Mouse (Mus musculus): ENCODE results near the gene Cd200. TPM values are rescaled to one million over a fixed set of nuclear protein-coding genes. Genes with fewer than 3 reads are reported as not detected.
A peak's percentile ranks its signal among the peaks of the same experiment; 100 is the strongest.
"Not testable (repeated sequence)": the region's sequence is repeated elsewhere in the genome, so short reads cannot be mapped to it uniquely, and the experiment has no call there.

Cd200 gene
- 59.4 and 68.9 TPM in 2 replicates for polyA plus RNA-seq (2014; fragmentation: Nextera tagmentation; extraction: Ambion mirVana)

DNA sequence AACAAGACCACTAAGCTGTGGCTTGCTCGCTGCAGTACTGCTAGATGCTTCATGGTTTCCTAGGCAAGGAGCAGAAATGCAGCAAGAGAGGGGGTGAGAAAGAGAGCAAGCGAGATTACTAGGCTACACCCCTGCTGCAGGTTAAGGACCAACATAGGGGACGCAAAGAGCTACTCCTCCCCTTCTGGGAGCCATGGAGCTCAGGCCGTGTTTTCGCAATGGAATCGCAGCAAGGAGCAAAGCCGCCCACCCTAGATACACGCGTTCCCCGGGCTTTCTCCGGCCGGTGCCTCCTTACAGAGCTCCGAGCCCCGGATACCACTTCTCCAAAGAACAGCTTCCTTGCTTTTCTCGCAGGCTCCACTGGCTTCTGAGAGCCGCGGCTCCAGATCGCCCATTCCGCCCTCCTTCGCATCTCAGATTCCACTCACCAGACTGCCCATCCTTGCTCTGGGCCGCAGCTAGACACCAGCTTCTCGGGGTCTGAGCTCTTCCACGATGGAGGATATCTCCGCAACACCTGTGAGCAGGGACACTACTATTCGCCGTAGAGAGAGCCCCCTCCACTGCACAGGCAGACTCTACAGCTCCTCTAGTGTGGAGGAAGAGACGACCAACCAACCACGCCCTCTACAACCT lies at the start of gene Cd200:
Gene Cd200 (minus strand): TSS at position 629 of the 639 bp plus-strand sequence.
- H3K27ac ChIP-seq (replicated peaks; ENCODE audit: low read depth, low read length) = peak within 1 kb of the TSS; percentile 82
- no peaks in the 10 kb centered on the region for H3K27me3 ChIP-seq (replicated peaks; ENCODE audit: control insufficient read depth, insufficient read depth, low read length)
- H3K9me3 ChIP-seq (ENCODE audit: control insufficient read depth, low read length) = no peaks in the 10 kb centered on the region
- peak within 1 kb of the TSS; percentile 60 for H3K4me3 ChIP-seq (ENCODE audit: low read depth, low read length)
- DNase-seq (ENCODE audit: low spot score) = peak; percentile 62
- H3K4me1 ChIP-seq (ENCODE audit: control insufficient read depth, insufficient read depth, low read length) = no peaks in the 10 kb centered on the region; the same call in 1 of the 2 replicates
- H3K4me2 ChIP-seq (ENCODE audit: low read depth, low read length) = peak within 1 kb of the TSS; percentile 60
- peak within 1 kb of the TSS; percentile 72 for H3K9ac ChIP-seq (ENCODE audit: low read depth, low read length)
- no peaks in the 10 kb centered on the region for H3K36me3 ChIP-seq (ENCODE audit: control insufficient read depth, insufficient read depth, low read length)
- ATAC-seq (ENCODE audit: low read depth) = peak; percentile 95
- 2% methylated on average over 25 of the region's 28 CpGs for WGBS

DNA sequence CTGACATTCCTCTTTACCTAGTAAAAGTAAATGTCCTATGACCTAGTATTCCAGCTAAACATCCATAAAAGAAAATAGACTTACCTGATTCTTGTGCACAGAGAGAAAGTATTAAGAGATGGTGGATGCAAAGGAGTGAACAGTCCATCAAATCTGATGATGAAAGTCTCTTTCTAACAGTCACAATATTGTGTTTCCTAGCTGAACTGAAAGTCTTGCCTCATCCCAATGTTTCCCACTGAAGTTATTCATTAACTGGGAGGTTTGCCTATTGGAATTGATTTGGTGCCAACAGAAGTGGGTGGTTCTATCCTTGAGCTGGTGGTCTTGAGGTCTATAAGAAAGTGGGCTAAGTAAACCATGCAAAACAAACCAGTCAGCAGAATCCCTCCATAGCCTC lies 45.9 kb upstream of the Cd200 start:
- Histone ChIP-seq H3K27me3 (replicated peaks; ENCODE audit: control insufficient read depth, insufficient read depth, low read length) (no peaks in the 10 kb centered on the region), H3K4me1 (ENCODE audit: control insufficient read depth, insufficient read depth, low read length) (no peaks in the 10 kb centered on the region), H3K9me3 (ENCODE audit: control insufficient read depth, low read length) (no peaks in the 10 kb centered on the region), H3K36me3 (ENCODE audit: control insufficient read depth, insufficient read depth, low read length) (no peaks in the 10 kb centered on the region), H3K4me3 (ENCODE audit: low read depth, low read length) (no peak overlapping the region), H3K27ac (replicated peaks; ENCODE audit: low read depth, low read length) (no peak overlapping the region), H3K4me2 (ENCODE audit: low read depth, low read length) (no peak overlapping the region), H3K9ac (ENCODE audit: low read depth, low read length) (no peak overlapping the region)
- no peak for DNase-seq (ENCODE audit: low spot score)
- ATAC-seq (ENCODE audit: low read depth) = no peak

- H3K4me2 ChIP-seq (ENCODE audit: low read depth, low read length) = no peak overlapping the region
- no peak overlapping the region for H3K27ac ChIP-seq (replicated peaks; ENCODE audit: low read depth, low read length)
- H3K4me1 ChIP-seq (ENCODE audit: control insufficient read depth, insufficient read depth, low read length) = no peaks in the 10 kb centered on the region
- DNase-seq (ENCODE audit: low spot score) (no peak), ATAC-seq (ENCODE audit: low read depth) (no peak)
- H3K36me3 ChIP-seq (ENCODE audit: control insufficient read depth, insufficient read depth, low read length) = no peaks in the 10 kb centered on the region
- no peaks in the 10 kb centered on the region for H3K27me3 ChIP-seq (replicated peaks; ENCODE audit: control insufficient read depth, insufficient read depth, low read length)
- WGBS = 80% methylated on average over 1 of the region's 1 CpGs
- no peaks in the 10 kb centered on the region for H3K9me3 ChIP-seq (ENCODE audit: control insufficient read depth, low read length)
- H3K4me3 ChIP-seq (ENCODE audit: low read depth, low read length) = no peak overlapping the region
- no peak overlapping the region for H3K9ac ChIP-seq (ENCODE audit: low read depth, low read length)
These were observed 28.4 kb upstream of the Cd200 start for GRCm38 (mm10) chr16:45437230-45437739.

DNA sequence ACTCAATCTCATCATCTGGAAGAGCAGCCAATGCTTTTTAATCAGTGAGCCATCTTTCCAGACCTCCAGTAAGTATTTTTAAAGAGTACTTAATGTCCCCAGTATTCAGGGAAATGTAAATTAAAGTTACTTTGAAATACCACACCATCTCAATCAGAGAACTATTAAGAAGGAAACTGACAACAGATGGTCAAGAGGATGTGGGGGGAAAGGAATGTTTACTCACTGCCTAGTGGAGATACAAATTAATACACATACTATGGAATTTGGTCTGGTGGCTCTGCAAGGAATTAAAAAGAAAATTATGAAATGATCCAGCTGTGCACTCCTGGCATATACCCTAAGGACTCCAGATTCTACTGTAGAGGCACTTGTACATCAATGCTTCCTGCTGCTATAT lies 26.7 kb upstream of the Cd200 start:
- Histone ChIP-seq H3K27me3 (replicated peaks; ENCODE audit: control insufficient read depth, insufficient read depth, low read length) (no peaks in the 10 kb centered on the region), H3K9me3 (ENCODE audit: control insufficient read depth, low read length) (no peaks in the 10 kb centered on the region), H3K9ac (ENCODE audit: low read depth, low read length) (no peak overlapping the region), H3K27ac (replicated peaks; ENCODE audit: low read depth, low read length) (no peak overlapping the region), H3K4me2 (ENCODE audit: low read depth, low read length) (no peak overlapping the region), H3K4me3 (ENCODE audit: low read depth, low read length) (no peak overlapping the region), H3K36me3 (ENCODE audit: control insufficient read depth, insufficient read depth, low read length) (no peaks in the 10 kb centered on the region), H3K4me1 (ENCODE audit: control insufficient read depth, insufficient read depth, low read length) (no peaks in the 10 kb centered on the region)
- DNase-seq (ENCODE audit: low spot score) (peak; percentile 11), ATAC-seq (ENCODE audit: low read depth) (no peak)

- Histone ChIP-seq H3K4me2 (ENCODE audit: low read depth, low read length) (no peak overlapping the region), H3K27ac (replicated peaks; ENCODE audit: low read depth, low read length) (no peak overlapping the region), H3K4me3 (ENCODE audit: low read depth, low read length) (no peak overlapping the region), H3K4me1 (ENCODE audit: control insufficient read depth, insufficient read depth, low read length) (no peaks in the 10 kb centered on the region), H3K36me3 (ENCODE audit: control insufficient read depth, insufficient read depth, low read length) (no peaks in the 10 kb centered on the region), H3K9me3 (ENCODE audit: control insufficient read depth, low read length) (no peaks in the 10 kb centered on the region), H3K9ac (ENCODE audit: low read depth, low read length) (no peak overlapping the region), H3K27me3 (replicated peaks; ENCODE audit: control insufficient read depth, insufficient read depth, low read length) (no peaks in the 10 kb centered on the region)
- no peak for ATAC-seq (ENCODE audit: low read depth)
- whole genome bisulfite sequencing = 89% methylated on average over 9 of the region's 9 CpGs
- no peak for DNase-seq (ENCODE audit: low spot score)
These were observed 18.8 kb upstream of the Cd200 start for GRCm38 (mm10) chr16:45427651-45428050.

- no peaks in the 10 kb centered on the region for H3K9me3 ChIP-seq (ENCODE audit: control insufficient read depth, low read length)
- no peak for ATAC-seq (ENCODE audit: low read depth)
These were observed 4.6 kb upstream of the Cd200 start for GRCm38 (mm10) chr16:45413497-45413896.

GRCm38 (mm10) chr16:45409064-45409446 lies 202 bp upstream of the Cd200 start:
- not testable (repeated sequence) for DNase-seq (ENCODE audit: low spot score); H3K27me3 ChIP-seq (replicated peaks; ENCODE audit: control insufficient read depth, insufficient read depth, low read length); H3K9me3 ChIP-seq (ENCODE audit: control insufficient read depth, low read length); H3K36me3 ChIP-seq (ENCODE audit: control insufficient read depth, insufficient read depth, low read length); H3K4me1 ChIP-seq (ENCODE audit: control insufficient read depth, insufficient read depth, low read length); ATAC-seq (ENCODE audit: low read depth)
- peak overlapping the region; percentile 60 for H3K4me3 ChIP-seq (ENCODE audit: low read depth, low read length)
- peak overlapping the region; percentile 82; the same call in 1 of the 2 replicates for H3K27ac ChIP-seq (replicated peaks; ENCODE audit: low read depth, low read length)
- peak overlapping the region; percentile 72 for H3K9ac ChIP-seq (ENCODE audit: low read depth, low read length)
- peak overlapping the region; percentile 60 for H3K4me2 ChIP-seq (ENCODE audit: low read depth, low read length)
- WGBS = 30% methylated on average over 7 of the region's 7 CpGs

More at GRCm38 (mm10) chr16:45413497-45413896, 4.6 kb upstream of the Cd200 start:
- no peak overlapping the region for H3K4me2 ChIP-seq (ENCODE audit: low read depth, low read length)
- H3K27me3 ChIP-seq (replicated peaks; ENCODE audit: control insufficient read depth, insufficient read depth, low read length) = no peaks in the 10 kb centered on the region
- no peaks in the 10 kb centered on the region for H3K4me1 ChIP-seq (ENCODE audit: control insufficient read depth, insufficient read depth, low read length)
- H3K4me3 ChIP-seq (ENCODE audit: low read depth, low read length) = no peak overlapping the region
- no peak overlapping the region for H3K27ac ChIP-seq (replicated peaks; ENCODE audit: low read depth, low read length)
- H3K36me3 ChIP-seq (ENCODE audit: control insufficient read depth, insufficient read depth, low read length) = no peaks in the 10 kb centered on the region
- no peak overlapping the region for H3K9ac ChIP-seq (ENCODE audit: low read depth, low read length)
- no peak for DNase-seq (ENCODE audit: low spot score)

DNA sequence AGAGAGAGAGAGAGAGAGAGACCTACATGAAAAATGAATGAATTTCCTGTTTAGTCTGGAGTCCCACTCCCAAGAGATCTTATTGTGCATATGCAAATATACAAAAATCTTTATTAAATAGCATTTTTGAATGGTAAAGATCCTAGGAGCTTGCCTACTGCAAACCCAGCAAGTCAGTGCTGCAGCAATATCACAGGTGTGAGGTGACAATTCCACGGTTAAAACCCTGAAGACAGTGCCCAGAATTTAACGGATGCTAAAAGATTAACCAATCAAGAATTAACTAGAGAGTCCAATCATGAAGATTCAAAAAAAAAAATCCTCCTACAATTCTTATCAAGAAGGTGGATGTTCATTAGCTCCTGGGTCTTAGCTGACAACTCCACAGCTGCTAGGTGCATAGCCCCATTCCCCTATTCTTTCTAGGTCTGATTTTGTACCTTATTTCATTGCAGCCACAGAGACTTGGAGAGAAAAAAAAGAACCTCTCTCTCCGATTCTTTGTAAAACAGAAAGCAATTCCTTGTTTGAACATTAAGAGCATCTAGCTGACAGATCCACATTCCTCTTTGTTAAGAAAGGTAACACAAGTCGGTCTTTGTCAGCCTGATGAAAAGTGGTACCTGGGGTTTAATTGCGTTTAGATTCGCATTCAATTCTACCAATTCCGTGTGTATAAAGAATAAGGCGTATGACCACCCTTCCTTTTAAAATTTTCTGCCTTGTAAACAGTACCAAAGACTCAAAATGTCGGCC lies 1.0 kb downstream of the Cd200 start:
- no peaks in the 10 kb centered on the region; the same call in 1 of the 2 replicates for H3K4me1 ChIP-seq (ENCODE audit: control insufficient read depth, insufficient read depth, low read length)
- H3K4me3 ChIP-seq (ENCODE audit: low read depth, low read length) = peak overlapping the region; percentile 60
- ATAC-seq (ENCODE audit: low read depth) (no peak), DNase-seq (ENCODE audit: low spot score) (no peak)
- H3K9ac ChIP-seq (ENCODE audit: low read depth, low read length) = peak overlapping the region; percentile 72
- peak overlapping the region; percentile 82 for H3K27ac ChIP-seq (replicated peaks; ENCODE audit: low read depth, low read length)
- 32% methylated on average over 9 of the region's 9 CpGs for WGBS
- no peaks in the 10 kb centered on the region for H3K27me3 ChIP-seq (replicated peaks; ENCODE audit: control insufficient read depth, insufficient read depth, low read length)
- no peaks in the 10 kb centered on the region for H3K36me3 ChIP-seq (ENCODE audit: control insufficient read depth, insufficient read depth, low read length)
- H3K9me3 ChIP-seq (ENCODE audit: control insufficient read depth, low read length) = no peaks in the 10 kb centered on the region
- peak overlapping the region; percentile 60 for H3K4me2 ChIP-seq (ENCODE audit: low read depth, low read length)
